Mouse (Mus musculus): ENCODE data around the gene Rasgrp3.

DNA sequence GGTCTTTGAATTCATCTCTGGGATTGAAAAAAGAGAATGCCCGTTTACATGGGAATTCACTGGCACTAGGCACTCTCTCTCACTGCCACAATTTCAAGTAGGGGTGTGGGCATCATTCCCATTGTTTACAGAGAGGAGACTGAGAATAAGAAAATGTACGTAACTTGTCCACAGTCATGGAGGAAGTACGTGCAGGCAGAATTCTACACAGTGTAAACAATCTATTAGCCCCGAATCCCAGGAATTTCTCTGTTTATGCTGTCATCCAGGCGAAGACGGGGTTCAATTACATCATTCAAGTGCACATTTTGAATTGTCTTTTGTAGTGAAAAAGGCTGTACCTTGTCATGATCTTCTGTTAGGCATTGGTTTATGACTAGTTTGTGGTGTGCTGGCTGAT is 34.6 kb downstream of the Rasgrp3 start:
- TF ChIP-seq ZNF384 (IDR thresholded peaks at IDR 0.05; ENCODE audit: low read depth, low read length) (no peak), CHD2 (IDR thresholded peaks at IDR 0.05; ENCODE audit: low read depth, low read length) (no peak)
